Mouse (Mus musculus) forebrain, embryonic 11.5 days (tissue): ENCODE results near the gene Ptprm. TPM values are rescaled to one million over a fixed set of nuclear protein-coding genes. Genes with fewer than 3 reads are reported as not detected.

ENCODE experiments used
- ATAC-seq: fragments of 200-750 bp; cut with Nextera tagmentation; replicated peaks from 2 replicates; pipeline ENCODE4 v1.8.0; 2017; ENCODE audit warnings: moderate TSS enrichment; ENCODE audit not compliant: low FRiP score
- DNase-seq: peaks from one replicate; pipeline ENCODE4 v3.0.0-alpha.2; 2017; ENCODE audit warnings: low spot score
- H3K27ac ChIP-seq: fragments of 300-500 bp; sonication (generic); 2 replicates; pipeline ENCODE4 v1.5.1; 2014; ENCODE audit warnings: low read depth, low read length
- H3K27me3 ChIP-seq: fragments of 300-500 bp; sonication (generic); 2 replicates; pipeline ENCODE4 v1.6.1; 2014; ENCODE audit warnings: mild to moderate bottlenecking, low read length, mixed read lengths; ENCODE audit not compliant: control insufficient read depth, insufficient read depth
- H3K36me3 ChIP-seq: fragments of 300-500 bp; sonication (generic); 2 replicates; pipeline ENCODE4 v1.6.1; 2014; ENCODE audit warnings: mild to moderate bottlenecking, low read length, moderate library complexity, mixed read lengths; ENCODE audit not compliant: control insufficient read depth, insufficient read depth
- H3K4me1 ChIP-seq: fragments of 300-500 bp; sonication (generic); replicated peaks from 2 replicates; pipeline ENCODE4 v1.6.1; 2014; ENCODE audit warnings: low read length, mixed read lengths; ENCODE audit not compliant: control insufficient read depth, insufficient read depth
- H3K4me2 ChIP-seq: fragments of 300-500 bp; sonication (generic); 2 replicates; pipeline ENCODE4 v1.6.1; 2014; ENCODE audit warnings: low read depth, mild to moderate bottlenecking, low read length, moderate library complexity, mixed read lengths; ENCODE audit not compliant: severe bottlenecking
- H3K4me3 ChIP-seq: fragments of 300-500 bp; sonication (generic); 2 replicates; pipeline ENCODE4 v1.5.1; 2014; ENCODE audit warnings: low read depth, low read length
- H3K9ac ChIP-seq: fragments of 300-500 bp; sonication (generic); 2 replicates; pipeline ENCODE4 v1.6.1; 2014; ENCODE audit warnings: low read length
- H3K9me3 ChIP-seq: fragments of 300-500 bp; sonication (generic); 2 replicates; pipeline ENCODE4 v1.6.1; 2016; ENCODE audit warnings: low read length, mixed read lengths; ENCODE audit not compliant: control insufficient read depth
- WGBS: fragments of 180-500 bp; shearing (Covaris S2); extraction: QIAGEN DNeasy Blood & Tissue Kit; methylation state at CpG from one replicate; pipeline ENCODE4 v1.1.7; 2014; 5-methylcytosine and 5-hydroxymethylcytosine counted together
- polyA plus RNA-seq: library from polyadenylated mRNA; unstranded; fragments of >200 nt; fragmentation: Nextera tagmentation; extraction: Ambion mirVana; gene quantifications from 2 replicates; pipeline ENCODE4 v1.2.1, GENCODE M21; 2014

Ptprm gene
- polyA plus RNA-seq, 1 experiment from 2014 or later, result 11.7 TPM

GRCm38 (mm10) chr17:66912120-66912519 lies 442.1 kb downstream of the Ptprm start:
- DNase-seq (no peak), ATAC-seq (no peak)
- H3K4me1 ChIP-seq, result peaks cover 2% of the 10 kb centered on the region; the same call in 1 of the 2 replicates
- no peak overlapping the region for H3K27ac ChIP-seq
- H3K4me2 ChIP-seq, result no peak overlapping the region
- 78% methylated on average over 11 of the region's 11 CpGs for WGBS
- no peak overlapping the region for H3K4me3 ChIP-seq
- no peaks in the 10 kb centered on the region for H3K36me3 ChIP-seq
- no peaks in the 10 kb centered on the region for H3K27me3 ChIP-seq
- H3K9me3 ChIP-seq, result no peaks in the 10 kb centered on the region
- no peak overlapping the region for H3K9ac ChIP-seq

GRCm38 (mm10) chr17:66909901-66910300 lies 444.4 kb downstream of the Ptprm start:
- Histone ChIP-seq H3K36me3 (no peaks in the 10 kb centered on the region), H3K27me3 (no peaks in the 10 kb centered on the region), H3K9me3 (no peaks in the 10 kb centered on the region), H3K4me2 (no peak overlapping the region), H3K27ac (no peak overlapping the region), H3K4me1 (peaks cover 2% of the 10 kb centered on the region; the same call in 1 of the 2 replicates), H3K4me3 (no peak overlapping the region), H3K9ac (no peak overlapping the region)
- ATAC-seq (no peak), DNase-seq (no peak)
- 77% methylated on average over 4 of the region's 4 CpGs for WGBS

GRCm38 (mm10) chr17:66908921-66909320 lies 445.3 kb downstream of the Ptprm start:
- 88% methylated on average over 6 of the region's 6 CpGs for WGBS
- H3K4me1 ChIP-seq, result no peaks in the 10 kb centered on the region
- DNase-seq (no peak), ATAC-seq (no peak)
- no peaks in the 10 kb centered on the region for H3K27me3 ChIP-seq
- H3K9ac ChIP-seq, result no peak overlapping the region
- H3K9me3 ChIP-seq, result no peaks in the 10 kb centered on the region
- no peaks in the 10 kb centered on the region for H3K36me3 ChIP-seq
- H3K4me2 ChIP-seq, result no peak overlapping the region
- H3K4me3 ChIP-seq, result no peak overlapping the region
- H3K27ac ChIP-seq, result no peak overlapping the region

GRCm38 (mm10) chr17:66894181-66894580 lies 460.1 kb downstream of the Ptprm start:
- no peaks in the 10 kb centered on the region for H3K4me1 ChIP-seq
- no peaks in the 10 kb centered on the region for H3K27me3 ChIP-seq
- no peaks in the 10 kb centered on the region for H3K9me3 ChIP-seq
- DNase-seq (no peak), ATAC-seq (no peak)
- H3K4me3 ChIP-seq, result no peak overlapping the region
- no peak overlapping the region for H3K4me2 ChIP-seq
- no peak overlapping the region for H3K27ac ChIP-seq
- H3K36me3 ChIP-seq, result no peaks in the 10 kb centered on the region
- 63% methylated on average over 1 of the region's 1 CpGs for WGBS
- H3K9ac ChIP-seq, result no peak overlapping the region

GRCm38 (mm10) chr17:66891916-66892315 lies 462.3 kb downstream of the Ptprm start:
- no peak overlapping the region for H3K4me3 ChIP-seq
- no peak overlapping the region for H3K27ac ChIP-seq
- DNase-seq (no peak), ATAC-seq (no peak)
- no peak overlapping the region for H3K9ac ChIP-seq
- 91% methylated on average over 6 of the region's 6 CpGs for WGBS
- H3K36me3 ChIP-seq, result no peaks in the 10 kb centered on the region
- no peaks in the 10 kb centered on the region for H3K4me1 ChIP-seq
- no peaks in the 10 kb centered on the region for H3K9me3 ChIP-seq
- no peaks in the 10 kb centered on the region for H3K27me3 ChIP-seq
- H3K4me2 ChIP-seq, result no peak overlapping the region

- Histone ChIP-seq H3K4me1 (no peaks in the 10 kb centered on the region), H3K27ac (no peak overlapping the region), H3K9ac (no peak overlapping the region), H3K4me3 (no peak overlapping the region), H3K9me3 (no peaks in the 10 kb centered on the region), H3K36me3 (no peaks in the 10 kb centered on the region), H3K27me3 (no peaks in the 10 kb centered on the region), H3K4me2 (no peak overlapping the region)
- DNase-seq, result no peak
- 76% methylated on average over 13 of the region's 13 CpGs for WGBS
- no peak for ATAC-seq
These were observed 463.0 kb downstream of the Ptprm start for GRCm38 (mm10) chr17:66891067-66891862.

GRCm38 (mm10) chr17:66882304-66882703 lies 472.0 kb downstream of the Ptprm start:
- WGBS, result 80% methylated on average over 2 of the region's 2 CpGs
- 0 out of 2 replicates have a peak, but pooled peaks cover 2% of the 10 kb centered on the region for H3K4me1 ChIP-seq

GRCm38 (mm10) chr17:66880969-66881701 lies 473.1 kb downstream of the Ptprm start:
- Histone ChIP-seq H3K27me3 (no peaks in the 10 kb centered on the region), H3K4me1 (0 out of 2 replicates have a peak, but pooled peaks cover 2% of the 10 kb centered on the region), H3K9me3 (no peaks in the 10 kb centered on the region), H3K27ac (no peak overlapping the region), H3K4me3 (no peak overlapping the region), H3K4me2 (no peak overlapping the region), H3K9ac (no peak overlapping the region), H3K36me3 (no peaks in the 10 kb centered on the region)
- WGBS, result 66% methylated on average over 9 of the region's 9 CpGs
- DNase-seq (no peak), ATAC-seq (no peak)

More at GRCm38 (mm10) chr17:66882304-66882703, 472.0 kb downstream of the Ptprm start:
- no peaks in the 10 kb centered on the region for H3K27me3 ChIP-seq
- H3K4me2 ChIP-seq, result no peak overlapping the region
- H3K9ac ChIP-seq, result no peak overlapping the region
- no peak for DNase-seq
- no peak for ATAC-seq
- no peak overlapping the region for H3K4me3 ChIP-seq
- no peaks in the 10 kb centered on the region for H3K36me3 ChIP-seq
- no peak overlapping the region for H3K27ac ChIP-seq
- no peaks in the 10 kb centered on the region for H3K9me3 ChIP-seq
